ENCODE assay signal across 18 mouse cellular contexts in the genomic region with DNA sequence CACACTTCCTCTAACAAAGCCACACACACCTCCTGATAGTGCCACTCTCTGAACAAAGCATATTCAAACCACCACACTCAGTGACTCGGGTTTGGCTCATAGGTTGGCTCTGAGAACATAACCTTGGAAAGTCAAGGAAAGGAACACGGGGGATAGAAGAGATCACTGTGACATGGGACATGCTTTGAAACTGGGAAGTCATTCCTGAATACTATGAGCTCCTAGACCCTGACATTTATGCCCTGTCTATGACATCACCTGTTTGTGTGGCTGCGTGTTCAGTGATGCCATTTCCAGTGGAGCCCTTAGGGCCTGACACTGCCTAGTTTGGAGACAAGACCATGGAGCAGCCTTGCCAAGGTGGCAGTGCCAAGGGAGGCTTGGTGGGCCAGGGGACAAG.
"Had no signal": no experiment of that assay in that cellular context is flagged by ENCODE, and none has a peak within 500 bp of the region (broad histone marks: within the 10 kb centered on the region; RNA-seq: fewer than 3 reads in every experiment).

No protein-coding gene starts in this region.

- H3K9ac ChIP-seq: liver, embryonic 15.5 days; liver, postnatal 0 days; lung, embryonic 15.5 days; midbrain, embryonic 13.5 days; midbrain, embryonic 15.5 days; neural tube, embryonic 12.5 days; stomach, embryonic 15.5 days had no signal

- H3K36me3 ChIP-seq: liver, embryonic 15.5 days; lung, embryonic 15.5 days; midbrain, embryonic 13.5 days; midbrain, embryonic 15.5 days; neural tube, embryonic 12.5 days; stomach, embryonic 15.5 days had no signal

- H3K27ac ChIP-seq: liver, embryonic 15.5 days; lung, embryonic 15.5 days; macrophage; midbrain, embryonic 13.5 days; midbrain, embryonic 15.5 days; neural tube, embryonic 12.5 days; stomach, embryonic 15.5 days; stomach, postnatal 0 days had no signal

- H3K4me1 ChIP-seq: liver, embryonic 15.5 days; midbrain, embryonic 13.5 days; midbrain, embryonic 15.5 days; neural tube, embryonic 12.5 days; stomach, embryonic 15.5 days had no signal

- H3K4me2 ChIP-seq: liver, embryonic 15.5 days; lung, embryonic 15.5 days; midbrain, embryonic 11.5 days; midbrain, embryonic 13.5 days; midbrain, embryonic 15.5 days; neural tube, embryonic 12.5 days; stomach, embryonic 15.5 days had no signal

- H3K4me3 ChIP-seq: liver, embryonic 15.5 days; lung, embryonic 15.5 days; midbrain, embryonic 13.5 days; midbrain, embryonic 15.5 days; neural tube, embryonic 12.5 days; stomach, embryonic 15.5 days had no signal

- DNase-seq: liver, postnatal 0 days; lung, adult 2 months; lung, postnatal 14 days; lung, postnatal 36 days; right cerebral cortex, postnatal 14 days; thymus, adult 2 months; thymus, postnatal 25 days; thymus, postnatal 4 days had no signal

- ATAC-seq: liver, postnatal 0 days; lung, postnatal 0 days; midbrain, embryonic 13.5 days; midbrain, embryonic 15.5 days had no signal

- H3K9me3 ChIP-seq: liver, embryonic 15.5 days; lung, embryonic 15.5 days; midbrain, embryonic 13.5 days; midbrain, embryonic 15.5 days; neural tube, embryonic 12.5 days; stomach, embryonic 15.5 days had no signal

- H3K27me3 ChIP-seq: liver, embryonic 15.5 days; lung, embryonic 15.5 days; midbrain, embryonic 13.5 days; midbrain, embryonic 15.5 days; neural tube, embryonic 12.5 days; stomach, embryonic 15.5 days had no signal
